Mouse (Mus musculus): ENCODE measurements around the gene Olig3. TPM values are rescaled to one million over a fixed set of nuclear protein-coding genes. Genes with fewer than 3 reads are reported as not detected.

Olig3 gene
- polyA plus RNA-seq, 1 experiment, result 0.09 TPM

DNA sequence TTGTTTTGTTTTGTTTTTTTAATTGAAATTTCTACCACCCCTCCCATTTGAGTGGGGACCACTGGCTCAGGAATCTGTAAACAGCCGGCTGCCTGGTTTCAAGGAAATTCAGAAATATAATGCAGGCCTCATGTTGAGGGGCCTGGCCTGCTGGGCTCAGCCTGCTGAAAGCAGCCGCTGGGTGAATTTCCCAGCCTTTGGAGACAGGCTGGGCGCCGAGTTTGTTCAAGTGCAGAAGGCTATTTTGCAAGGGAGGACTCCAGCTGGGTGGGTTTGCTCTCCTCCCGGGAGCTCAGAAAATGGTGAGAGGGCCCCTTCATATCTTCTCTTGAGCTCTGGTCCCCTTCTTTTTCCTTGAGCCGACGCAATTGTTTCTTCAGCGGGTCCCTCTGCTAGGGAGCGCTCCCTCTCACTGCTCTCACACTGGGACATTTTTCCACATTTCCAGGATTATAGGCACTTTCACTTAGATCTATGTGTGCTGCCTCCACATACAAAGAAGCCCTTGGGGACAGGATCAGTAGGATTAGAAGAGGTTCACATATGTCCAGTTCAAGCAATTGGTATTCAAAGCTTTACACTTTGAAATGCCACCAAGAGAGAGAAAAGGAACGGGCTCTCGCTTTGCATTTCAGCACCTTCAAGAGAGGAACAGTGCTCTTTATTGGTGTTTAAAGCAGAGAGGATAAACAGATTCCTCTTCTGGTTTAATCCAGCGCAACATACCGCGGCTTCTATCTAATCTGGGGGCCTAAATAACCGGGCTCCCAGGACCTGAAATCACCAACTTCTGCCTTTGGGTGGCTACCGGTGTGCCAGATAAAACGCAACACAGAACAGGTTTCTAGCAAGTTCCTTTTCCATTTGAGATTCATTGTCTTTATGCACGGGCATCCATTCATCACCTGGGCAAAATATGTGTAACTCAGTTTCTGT, 17.4 kb upstream of the Olig3 start:
- Histone ChIP-seq H3K27ac (ENCODE audit: control insufficient read depth, insufficient read depth, low read depth, low read length) (no peak overlapping the region), H3K4me3 (ENCODE audit: control insufficient read depth, low read depth, low read length) (no peak overlapping the region), H3K36me3 (ENCODE audit: control insufficient read depth, insufficient read depth, low read length) (no peaks in the 10 kb centered on the region), H3K4me1 (ENCODE audit: control insufficient read depth, insufficient read depth, low read length) (no peaks in the 10 kb centered on the region), H3K27me3 (ENCODE audit: control insufficient read depth, insufficient read depth, low read length) (no peaks in the 10 kb centered on the region)
- TF ChIP-seq POLR2A (IDR thresholded peaks at IDR 0.05; ENCODE audit: control insufficient read depth, low read depth, low read length) (no peak), CTCF (IDR thresholded peaks at IDR 0.05; ENCODE audit: control insufficient read depth, insufficient read depth, insufficient replicate concordance, low read depth, low read length) (no peak)

- Histone ChIP-seq H3K36me3 (ENCODE audit: control insufficient read depth, insufficient read depth, low read length) (no peaks in the 10 kb centered on the region), H3K27ac (ENCODE audit: control insufficient read depth, insufficient read depth, low read depth, low read length) (no peak overlapping the region), H3K27me3 (ENCODE audit: control insufficient read depth, insufficient read depth, low read length) (no peaks in the 10 kb centered on the region), H3K4me3 (ENCODE audit: control insufficient read depth, low read depth, low read length) (no peak overlapping the region), H3K4me1 (ENCODE audit: control insufficient read depth, insufficient read depth, low read length) (no peaks in the 10 kb centered on the region)
- TF ChIP-seq CTCF (IDR thresholded peaks at IDR 0.05; ENCODE audit: control insufficient read depth, insufficient read depth, insufficient replicate concordance, low read depth, low read length) (no peak), POLR2A (IDR thresholded peaks at IDR 0.05; ENCODE audit: control insufficient read depth, low read depth, low read length) (no peak)
Measured at GRCm38 (mm10) chr10:19344039-19344438, 12.3 kb upstream of the Olig3 start.

- H3K4me3 ChIP-seq (ENCODE audit: control insufficient read depth, low read depth, low read length), result no peak overlapping the region
- no peaks in the 10 kb centered on the region; the same call in 1 of the 2 replicates for H3K4me1 ChIP-seq (ENCODE audit: control insufficient read depth, insufficient read depth, low read length)
- H3K36me3 ChIP-seq (ENCODE audit: control insufficient read depth, insufficient read depth, low read length), result no peaks in the 10 kb centered on the region
- H3K27ac ChIP-seq (ENCODE audit: control insufficient read depth, insufficient read depth, low read depth, low read length), result no peak overlapping the region
- no peaks in the 10 kb centered on the region for H3K27me3 ChIP-seq (ENCODE audit: control insufficient read depth, insufficient read depth, low read length)
- TF ChIP-seq POLR2A (IDR thresholded peaks at IDR 0.05; ENCODE audit: control insufficient read depth, low read depth, low read length), result no peak
- no peak for TF ChIP-seq CTCF (IDR thresholded peaks at IDR 0.05; ENCODE audit: control insufficient read depth, insufficient read depth, insufficient replicate concordance, low read depth, low read length)
Measured at GRCm38 (mm10) chr10:19349326-19349725, 7.0 kb upstream of the Olig3 start.

DNA sequence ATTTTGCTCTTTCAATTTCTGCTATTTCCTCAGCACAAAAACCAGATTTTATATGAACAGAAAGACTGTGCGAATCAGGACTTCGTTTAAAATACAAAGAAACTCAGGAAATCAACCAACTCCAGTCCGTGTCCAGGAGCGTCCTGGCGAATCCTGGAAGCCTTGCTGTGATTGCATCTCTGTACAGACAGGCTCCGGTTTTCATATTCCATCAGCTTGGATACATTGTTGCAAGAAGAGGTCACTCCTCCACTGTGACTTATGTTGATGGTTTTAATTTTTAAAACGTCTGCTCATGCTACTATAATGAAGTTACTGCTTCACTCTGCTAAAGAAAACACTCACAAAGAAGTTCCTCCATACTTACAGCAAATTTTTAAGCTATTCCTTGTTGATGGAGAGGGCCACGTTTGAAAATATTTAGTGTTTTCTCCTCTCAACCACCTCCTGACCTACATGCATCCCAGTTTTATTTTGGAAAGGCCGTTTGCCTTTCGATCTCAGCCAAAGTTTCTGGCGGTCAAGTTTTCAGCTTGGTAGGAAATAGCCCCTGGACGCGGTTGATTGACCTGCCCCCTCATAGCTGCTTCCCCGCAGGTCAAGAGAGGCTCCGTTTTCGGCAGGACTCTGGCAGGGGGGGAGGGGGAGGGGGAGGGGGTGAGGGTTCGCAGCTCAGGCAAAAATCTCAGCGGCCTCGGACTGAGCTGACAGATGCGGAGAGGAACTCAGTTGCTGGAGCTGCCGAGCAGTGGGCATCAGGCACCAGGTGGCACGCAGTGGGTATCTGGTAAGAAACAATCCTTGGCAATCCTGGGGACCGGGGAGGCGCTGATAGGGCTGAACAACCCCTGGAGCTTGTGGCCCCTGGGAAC, 4.1 kb upstream of the Olig3 start:
- TF ChIP-seq POLR2A (IDR thresholded peaks at IDR 0.05; ENCODE audit: control insufficient read depth, low read depth, low read length) (no peak), CTCF (IDR thresholded peaks at IDR 0.05; ENCODE audit: control insufficient read depth, insufficient read depth, insufficient replicate concordance, low read depth, low read length) (no peak)
- no peak overlapping the region for H3K4me3 ChIP-seq (ENCODE audit: control insufficient read depth, low read depth, low read length)
- peaks cover 5% of the 10 kb centered on the region for H3K4me1 ChIP-seq (ENCODE audit: control insufficient read depth, insufficient read depth, low read length)
- no peaks in the 10 kb centered on the region for H3K27me3 ChIP-seq (ENCODE audit: control insufficient read depth, insufficient read depth, low read length)
- H3K36me3 ChIP-seq (ENCODE audit: control insufficient read depth, insufficient read depth, low read length), result no peaks in the 10 kb centered on the region
- no peak overlapping the region for H3K27ac ChIP-seq (ENCODE audit: control insufficient read depth, insufficient read depth, low read depth, low read length)

GRCm38 (mm10) chr10:19352878-19353301, 3.4 kb upstream of the Olig3 start:
- Histone ChIP-seq H3K27ac (ENCODE audit: control insufficient read depth, insufficient read depth, low read depth, low read length) (no peak overlapping the region), H3K36me3 (ENCODE audit: control insufficient read depth, insufficient read depth, low read length) (no peaks in the 10 kb centered on the region), H3K4me1 (ENCODE audit: control insufficient read depth, insufficient read depth, low read length) (peaks cover 7% of the 10 kb centered on the region), H3K4me3 (ENCODE audit: control insufficient read depth, low read depth, low read length) (no peak overlapping the region), H3K27me3 (ENCODE audit: control insufficient read depth, insufficient read depth, low read length) (no peaks in the 10 kb centered on the region)
- TF ChIP-seq CTCF (IDR thresholded peaks at IDR 0.05; ENCODE audit: control insufficient read depth, insufficient read depth, insufficient replicate concordance, low read depth, low read length) (no peak), POLR2A (IDR thresholded peaks at IDR 0.05; ENCODE audit: control insufficient read depth, low read depth, low read length) (no peak)

- no peak overlapping the region for H3K27ac ChIP-seq (ENCODE audit: control insufficient read depth, insufficient read depth, low read depth, low read length)
- H3K36me3 ChIP-seq (ENCODE audit: control insufficient read depth, insufficient read depth, low read length), result no peaks in the 10 kb centered on the region
- peaks cover 7% of the 10 kb centered on the region for H3K4me1 ChIP-seq (ENCODE audit: control insufficient read depth, insufficient read depth, low read length)
- TF ChIP-seq CTCF (IDR thresholded peaks at IDR 0.05; ENCODE audit: control insufficient read depth, insufficient read depth, insufficient replicate concordance, low read depth, low read length) (no peak), POLR2A (IDR thresholded peaks at IDR 0.05; ENCODE audit: control insufficient read depth, low read depth, low read length) (no peak)
- no peak overlapping the region for H3K4me3 ChIP-seq (ENCODE audit: control insufficient read depth, low read depth, low read length)
- H3K27me3 ChIP-seq (ENCODE audit: control insufficient read depth, insufficient read depth, low read length), result no peaks in the 10 kb centered on the region
Measured at GRCm38 (mm10) chr10:19353631-19354030, 2.7 kb upstream of the Olig3 start.

- no peaks in the 10 kb centered on the region for H3K27me3 ChIP-seq (ENCODE audit: control insufficient read depth, insufficient read depth, low read length)
- H3K4me3 ChIP-seq (ENCODE audit: control insufficient read depth, low read depth, low read length), result no peak overlapping the region
- no peak overlapping the region for H3K27ac ChIP-seq (ENCODE audit: control insufficient read depth, insufficient read depth, low read depth, low read length)
Measured at GRCm38 (mm10) chr10:19354146-19354545, 2.2 kb upstream of the Olig3 start.

More at GRCm38 (mm10) chr10:19354146-19354545, 2.2 kb upstream of the Olig3 start:
- Histone ChIP-seq H3K4me1 (ENCODE audit: control insufficient read depth, insufficient read depth, low read length) (peaks cover 7% of the 10 kb centered on the region), H3K36me3 (ENCODE audit: control insufficient read depth, insufficient read depth, low read length) (no peaks in the 10 kb centered on the region)
- no peak for TF ChIP-seq CTCF (IDR thresholded peaks at IDR 0.05; ENCODE audit: control insufficient read depth, insufficient read depth, insufficient replicate concordance, low read depth, low read length)
- TF ChIP-seq POLR2A (IDR thresholded peaks at IDR 0.05; ENCODE audit: control insufficient read depth, low read depth, low read length), result no peak
